Mouse (Mus musculus): ENCODE data around the gene Kbtbd7. TPM values are rescaled to one million over a fixed set of nuclear protein-coding genes. Genes with fewer than 3 reads are reported as not detected.

Kbtbd7 gene
- 1 to 10 TPM; 1.3 to 1.9 (median 1.6) TPM for polyA plus RNA-seq (2017; shearing (Covaris generic))

- ATAC-seq = peak; percentile 99
Measured at GRCm38 (mm10) chr14:79425979-79426729, at the start of gene Kbtbd7. Gene Kbtbd7, plus strand, starts transcription at chr14:79426511.

- ATAC-seq = no peak
Measured at GRCm38 (mm10) chr14:79377041-79377440, 49.3 kb upstream of the Kbtbd7 start.

GRCm38 (mm10) chr14:79383120-79383519 is 43.2 kb upstream of the Kbtbd7 start:
- ATAC-seq = no peak

GRCm38 (mm10) chr14:79388304-79388703 is 38.0 kb upstream of the Kbtbd7 start:
- ATAC-seq = no peak

- ATAC-seq = no peak
Measured at GRCm38 (mm10) chr14:79389438-79390264, 36.7 kb upstream of the Kbtbd7 start.

- peak; percentile 72 for ATAC-seq
Measured at GRCm38 (mm10) chr14:79390265-79390926, 35.9 kb upstream of the Kbtbd7 start, which contains the start of gene Naa16. Gene Naa16, minus strand, starts transcription at chr14:79390778.

- peak; percentile 57 for ATAC-seq
Measured at GRCm38 (mm10) chr14:79393289-79393688, 33.0 kb upstream of the Kbtbd7 start.

- peak; percentile 44 for ATAC-seq
Measured at GRCm38 (mm10) chr14:79394564-79394963, 31.7 kb upstream of the Kbtbd7 start.

GRCm38 (mm10) chr14:79397321-79398122 is 28.8 kb upstream of the Kbtbd7 start, which contains the start of gene Mtrf1:
Gene Mtrf1, plus strand, starts transcription at chr14:79397772.
- peak; percentile 77 for ATAC-seq

- ATAC-seq = no peak
Measured at GRCm38 (mm10) chr14:79407641-79408040, 18.7 kb upstream of the Kbtbd7 start.

- no peak for ATAC-seq
Measured at GRCm38 (mm10) chr14:79409278-79409830, 17.0 kb upstream of the Kbtbd7 start.

- no peak for ATAC-seq
Measured at GRCm38 (mm10) chr14:79410662-79411061, 15.6 kb upstream of the Kbtbd7 start.

- no peak for ATAC-seq
Measured at GRCm38 (mm10) chr14:79413121-79413520, 13.2 kb upstream of the Kbtbd7 start.

GRCm38 (mm10) chr14:79420083-79420685 is 6.1 kb upstream of the Kbtbd7 start:
- ATAC-seq = no peak

- ATAC-seq = peak; percentile 9
Measured at GRCm38 (mm10) chr14:79426730-79427365, 537 bp downstream of the Kbtbd7 start.

- ATAC-seq = no peak
Measured at GRCm38 (mm10) chr14:79434068-79434467, 7.8 kb downstream of the Kbtbd7 start.

GRCm38 (mm10) chr14:79440655-79441054 is 14.3 kb downstream of the Kbtbd7 start:
- ATAC-seq = no peak

GRCm38 (mm10) chr14:79441441-79441840 is 15.1 kb downstream of the Kbtbd7 start:
- no peak for ATAC-seq

GRCm38 (mm10) chr14:79444601-79445000 is 18.3 kb downstream of the Kbtbd7 start:
- ATAC-seq = no peak

GRCm38 (mm10) chr14:79445055-79445620 is 18.8 kb downstream of the Kbtbd7 start:
- no peak for ATAC-seq
